Mouse (Mus musculus): ENCODE results near the gene Mucl2. TPM values are rescaled to one million over a fixed set of nuclear protein-coding genes. Genes with fewer than 3 reads are reported as not detected.
"Not testable (repeated sequence)": the region's sequence is repeated elsewhere in the genome, so short reads cannot be mapped to it uniquely, and the experiment has no call there.

Mucl2 gene
- not detected in 2 replicates for polyA plus RNA-seq (2016; fragmentation: Nextera tagmentation; extraction: Ambion mirVana)

GRCm38 (mm10) chr15:103899212-103899611 lies at the start of gene Mucl2:
Mucl2 (minus strand) TSS chr15:103899312.
- Histone ChIP-seq H3K9ac (no peak within 1 kb of the TSS), H3K27me3 (replicated peaks) (no peaks in the 10 kb centered on the region), H3K4me2 (no peak within 1 kb of the TSS), H3K4me1 (no peaks in the 10 kb centered on the region), H3K4me3 (no peak within 1 kb of the TSS), H3K27ac (no peak within 1 kb of the TSS), H3K36me3 (no peaks in the 10 kb centered on the region), H3K9me3 (replicated peaks) (no peaks in the 10 kb centered on the region)
- ATAC-seq = no peak
- WGBS (ENCODE audit: insufficient replicate concordance) = 57% methylated on average over 1 of the region's 1 CpGs

GRCm38 (mm10) chr15:103913061-103913460 lies 13.9 kb upstream of the Mucl2 start:
- 29% methylated on average over 1 of the region's 1 CpGs for WGBS (ENCODE audit: insufficient replicate concordance)

More at GRCm38 (mm10) chr15:103913061-103913460, 13.9 kb upstream of the Mucl2 start:
- H3K9me3 ChIP-seq (replicated peaks) = peaks cover 12% of the 10 kb centered on the region
- H3K27ac ChIP-seq; ATAC-seq; H3K9ac ChIP-seq; H3K4me1 ChIP-seq; H3K4me2 ChIP-seq; H3K36me3 ChIP-seq; H3K27me3 ChIP-seq (replicated peaks); H3K4me3 ChIP-seq: not testable (repeated sequence)

Small RNA genes lying within 50 kb of the gene (microRNA-seq; reads per million reads assigned to microRNA genes)
- not detected for gene Gm22852

Other genes with a start within 250 kb of the Mucl2 start
- not detected in 2 replicates for gene Mucl1, start 143.8 kb downstream of the Mucl2 start, polyA plus RNA-seq (2016; fragmentation: Nextera tagmentation; extraction: Ambion mirVana)

Data from liver, embryonic 12.5 days (tissue).